Comparison of ENCODE assay signal across 15 mouse cellular contexts in the genomic region with DNA sequence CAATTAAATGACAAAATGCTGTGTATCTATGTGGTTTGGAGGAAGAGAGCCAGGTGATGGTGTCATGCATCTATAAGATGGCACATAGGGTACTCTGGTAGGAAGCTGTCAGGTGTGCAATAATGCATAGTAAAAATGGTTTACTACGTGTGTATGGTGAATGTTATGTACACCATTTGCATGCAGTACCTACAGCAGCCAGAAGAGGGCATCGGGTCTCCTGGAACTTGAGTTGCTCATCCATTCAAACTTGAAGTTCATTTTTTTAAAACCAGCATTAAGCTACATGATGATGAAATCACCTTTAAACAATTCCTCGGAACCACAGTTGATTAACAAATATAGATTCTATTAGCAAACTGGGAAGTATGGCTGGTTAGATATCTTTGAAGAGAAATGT. TPM values are rescaled to one million over a fixed set of nuclear protein-coding genes. Genes with fewer than 3 reads are reported as not detected.
DNase-seq lines count a peak whose midpoint lies in the region; ATAC-seq and TF ChIP-seq lines count a peak whose summit lies in the region.
"Had no signal": no experiment of that assay in that cellular context is flagged by ENCODE, and none has a peak within 500 bp of the region (broad histone marks: within the 10 kb centered on the region; RNA-seq: fewer than 3 reads in every experiment).

No protein-coding gene starts in this region.

- 98% methylated on average over 3 of the region's 3 CpGs for WGBS in forebrain, postnatal 0 days
- WGBS in forebrain, embryonic 12.5 days = 96% methylated on average over 3 of the region's 3 CpGs
- 74% methylated on average over 3 of the region's 3 CpGs for WGBS in liver, embryonic 14.5 days (ENCODE audit: insufficient replicate concordance)
- 89% methylated on average over 3 of the region's 3 CpGs for WGBS in liver, embryonic 11.5 days
- 80% methylated on average over 3 of the region's 3 CpGs for WGBS in liver, postnatal 0 days (ENCODE audit: insufficient replicate concordance)
- 97% methylated on average over 3 of the region's 3 CpGs for WGBS in intestine, embryonic 16.5 days

- no peaks in the 10 kb centered on the region for H3K9me3 ChIP-seq in forebrain, postnatal 0 days (ENCODE audit: low read length)
- H3K9me3 ChIP-seq in forebrain, embryonic 12.5 days = 0 out of 2 replicates have a peak, but pooled peaks cover 4% of the 10 kb centered on the region
- no peaks in the 10 kb centered on the region for H3K9me3 ChIP-seq in liver, embryonic 14.5 days (ENCODE audit: control insufficient read depth, low read length)
- no peaks in the 10 kb centered on the region for H3K9me3 ChIP-seq in liver, embryonic 11.5 days (ENCODE audit: control insufficient read depth, low read length)
- no peaks in the 10 kb centered on the region for H3K9me3 ChIP-seq in ES-E14 (ENCODE audit: control insufficient read depth, insufficient read depth, low read depth, low read length)
- peaks cover 3% of the 10 kb centered on the region; the same call in 1 of the 2 replicates for H3K9me3 ChIP-seq in liver, postnatal 0 days (ENCODE audit: low read length)
- no peaks in the 10 kb centered on the region for H3K9me3 ChIP-seq in intestine, embryonic 16.5 days (ENCODE audit: control insufficient read depth, low read length)
- H3K9me3 ChIP-seq: forebrain, embryonic 13.5 days had no signal

- H3K4me2 ChIP-seq in forebrain, postnatal 0 days (ENCODE audit: low read depth) = no peak overlapping the region
- H3K4me2 ChIP-seq in forebrain, embryonic 12.5 days = no peak overlapping the region
- H3K4me2 ChIP-seq in liver, embryonic 14.5 days (ENCODE audit: low read depth) = no peak overlapping the region
- H3K4me2 ChIP-seq in liver, embryonic 11.5 days = no peak overlapping the region
- H3K4me2 ChIP-seq in liver, postnatal 0 days (ENCODE audit: low read depth, low read length) = no peak overlapping the region
- no peak overlapping the region for H3K4me2 ChIP-seq in intestine, embryonic 16.5 days (ENCODE audit: low read depth, low read length)
- H3K4me2 ChIP-seq: embryonic facial prominence, embryonic 13.5 days; forebrain, embryonic 13.5 days; limb, embryonic 13.5 days had no signal

- no peak overlapping the region for H3K4me3 ChIP-seq in forebrain, postnatal 0 days (ENCODE audit: low read depth, low read length)
- no peak overlapping the region for H3K4me3 ChIP-seq in forebrain, embryonic 12.5 days (replicated peaks)
- no peak overlapping the region for H3K4me3 ChIP-seq in liver, embryonic 14.5 days (ENCODE audit: insufficient read depth in 1 of 2, low read depth in 2 of 2, low read length in 2 of 2)
- H3K4me3 ChIP-seq in liver, embryonic 11.5 days (ENCODE audit: low read depth, low read length) = no peak overlapping the region
- H3K4me3 ChIP-seq in ES-E14 (ENCODE audit: insufficient read depth in 1 of 2, low read depth in 1 of 2, low read length in 2 of 2, poor library complexity in 1 of 2, severe bottlenecking in 1 of 2) = no peak overlapping the region
- no peak overlapping the region for H3K4me3 ChIP-seq in liver, postnatal 0 days (ENCODE audit: low read depth, low read length)
- no peak overlapping the region for H3K4me3 ChIP-seq in intestine, embryonic 16.5 days (ENCODE audit: low read length)
- H3K4me3 ChIP-seq: embryonic facial prominence, embryonic 13.5 days; forebrain, embryonic 13.5 days; limb, embryonic 13.5 days had no signal

- TF ChIP-seq EP300 in liver, embryonic 14.5 days (IDR thresholded peaks at IDR 0.05; ENCODE audit: low read depth) = no peak
- no peak for TF ChIP-seq EP300 in liver, postnatal 0 days (IDR thresholded peaks at IDR 0.05; ENCODE audit: low read depth)

- H3K9ac ChIP-seq in forebrain, postnatal 0 days = no peak overlapping the region
- H3K9ac ChIP-seq in forebrain, embryonic 12.5 days = no peak overlapping the region
- H3K9ac ChIP-seq in liver, embryonic 14.5 days (replicated peaks) = no peak overlapping the region
- no peak overlapping the region for H3K9ac ChIP-seq in liver, embryonic 11.5 days (ENCODE audit: low read depth, low read length)
- no peak overlapping the region for H3K9ac ChIP-seq in ES-E14 (ENCODE audit: insufficient read depth, low read depth, low read length, poor library complexity, severe bottlenecking)
- H3K9ac ChIP-seq in liver, postnatal 0 days (replicated peaks) = no peak overlapping the region
- no peak overlapping the region for H3K9ac ChIP-seq in intestine, embryonic 16.5 days (ENCODE audit: low read depth, low read length)
- H3K9ac ChIP-seq: embryonic facial prominence, embryonic 13.5 days; forebrain, embryonic 13.5 days; limb, embryonic 13.5 days had no signal

- peak; percentile 51 for TF ChIP-seq CTCF in forebrain, postnatal 0 days (IDR thresholded peaks at IDR 0.05; ENCODE audit: low read depth)
- TF ChIP-seq CTCF in liver, embryonic 14.5 days (IDR thresholded peaks at IDR 0.05; ENCODE audit: low read depth) = peak; percentile 58
- peak; percentile 57 for TF ChIP-seq CTCF in liver, postnatal 0 days (IDR thresholded peaks at IDR 0.05; ENCODE audit: low read depth)

- DNase-seq in forebrain, postnatal 0 days = no peak
- DNase-seq in liver, embryonic 14.5 days (ENCODE audit: low read depth in 3 of 3, low spot score in 3 of 3) = no peak
- no peak for DNase-seq in liver, embryonic 11.5 days (ENCODE audit: low spot score)
- peak; percentile 11 for DNase-seq in ES-E14 (ENCODE audit: low read depth, low spot score)
- DNase-seq in liver, postnatal 0 days = peak; percentile 43
- no peak for DNase-seq in right cerebral cortex, adult 18-20 months
- DNase-seq: gastrocnemius, postnatal 10 days; layer of hippocampus, adult 9-11 months; right cerebral cortex, postnatal 4 days had no signal

- no peaks in the 10 kb centered on the region for H3K27me3 ChIP-seq in forebrain, postnatal 0 days (ENCODE audit: insufficient read depth, low read length)
- peaks cover 46% of the 10 kb centered on the region for H3K27me3 ChIP-seq in forebrain, embryonic 12.5 days
- H3K27me3 ChIP-seq in liver, embryonic 14.5 days (ENCODE audit: control insufficient read depth, insufficient read depth, low read length) = peaks cover under 1% of the 10 kb centered on the region
- H3K27me3 ChIP-seq in liver, embryonic 11.5 days (replicated peaks; ENCODE audit: control insufficient read depth, insufficient read depth, low read length) = peaks cover 9% of the 10 kb centered on the region
- no peaks in the 10 kb centered on the region for H3K27me3 ChIP-seq in liver, postnatal 0 days (ENCODE audit: insufficient read depth, low read length)
- no peaks in the 10 kb centered on the region for H3K27me3 ChIP-seq in intestine, embryonic 16.5 days (replicated peaks; ENCODE audit: control insufficient read depth, insufficient read depth, low read length)

- in situ Hi-C loops in ES-E14 (cut with MboI; ENCODE audit: low sequenced_read_pairs in 2 of 2, unreplicated experiment in 2 of 2) = no loop called here

- H3K27ac ChIP-seq in forebrain, postnatal 0 days (ENCODE audit: low read depth, low read length) = no peak overlapping the region
- no peak overlapping the region for H3K27ac ChIP-seq in forebrain, embryonic 12.5 days
- H3K27ac ChIP-seq in liver, embryonic 14.5 days = no peak overlapping the region
- no peak overlapping the region for H3K27ac ChIP-seq in liver, embryonic 11.5 days (ENCODE audit: low read depth, low read length)
- no peak overlapping the region for H3K27ac ChIP-seq in ES-E14 (ENCODE audit: insufficient read depth, low read depth, low read length, poor library complexity, severe bottlenecking)
- H3K27ac ChIP-seq in liver, postnatal 0 days (ENCODE audit: low read depth) = no peak overlapping the region
- no peak overlapping the region for H3K27ac ChIP-seq in intestine, embryonic 16.5 days (ENCODE audit: low read length)
- H3K27ac ChIP-seq: embryonic facial prominence, embryonic 13.5 days; forebrain, embryonic 13.5 days; limb, embryonic 13.5 days had no signal

- H3K36me3 ChIP-seq in forebrain, postnatal 0 days (ENCODE audit: insufficient read depth) = no peaks in the 10 kb centered on the region
- no peaks in the 10 kb centered on the region for H3K36me3 ChIP-seq in forebrain, embryonic 12.5 days (replicated peaks)
- H3K36me3 ChIP-seq in liver, embryonic 14.5 days (replicated peaks; ENCODE audit: control insufficient read depth, insufficient read depth, low read depth) = no peaks in the 10 kb centered on the region
- H3K36me3 ChIP-seq in liver, embryonic 11.5 days (ENCODE audit: control insufficient read depth, insufficient read depth, low read length) = no peaks in the 10 kb centered on the region
- no peaks in the 10 kb centered on the region for H3K36me3 ChIP-seq in ES-E14 (ENCODE audit: control insufficient read depth, insufficient read depth, low read length, poor library complexity, severe bottlenecking)
- H3K36me3 ChIP-seq in liver, postnatal 0 days (replicated peaks; ENCODE audit: insufficient read depth, low read length) = no peaks in the 10 kb centered on the region
- no peaks in the 10 kb centered on the region for H3K36me3 ChIP-seq in intestine, embryonic 16.5 days (ENCODE audit: control insufficient read depth, insufficient read depth, low read length)
- H3K36me3 ChIP-seq: embryonic facial prominence, embryonic 13.5 days; limb, embryonic 13.5 days had no signal

- no peak for ATAC-seq in forebrain, postnatal 0 days
- ATAC-seq in forebrain, embryonic 12.5 days (ENCODE audit: low FRiP score) = no peak
- ATAC-seq in liver, embryonic 14.5 days (ENCODE audit: insufficient read depth) = no peak
- ATAC-seq in liver, embryonic 11.5 days (replicated peaks; ENCODE audit: low FRiP score) = no peak
- no peak for ATAC-seq in liver, postnatal 0 days
- no peak for ATAC-seq in intestine, embryonic 16.5 days
- ATAC-seq: forebrain, embryonic 13.5 days; inflammation-experienced regulatory T-cells, adult 6 months had no signal

- 0 out of 2 replicates have a peak, but pooled peaks cover 3% of the 10 kb centered on the region for H3K4me1 ChIP-seq in forebrain, postnatal 0 days (ENCODE audit: insufficient read depth)
- peaks cover 28% of the 10 kb centered on the region for H3K4me1 ChIP-seq in forebrain, embryonic 12.5 days
- no peaks in the 10 kb centered on the region for H3K4me1 ChIP-seq in liver, embryonic 14.5 days (replicated peaks; ENCODE audit: control insufficient read depth in 2 of 2, insufficient read depth in 2 of 2, low read length in 1 of 2)
- H3K4me1 ChIP-seq in liver, embryonic 11.5 days (replicated peaks; ENCODE audit: control insufficient read depth, insufficient read depth, low read length) = no peaks in the 10 kb centered on the region
- H3K4me1 ChIP-seq in ES-E14 (ENCODE audit: control insufficient read depth in 2 of 2, insufficient read depth in 2 of 2, low read length in 2 of 2, poor library complexity in 1 of 2) = no peaks in the 10 kb centered on the region
- no peaks in the 10 kb centered on the region for H3K4me1 ChIP-seq in liver, postnatal 0 days (ENCODE audit: insufficient read depth)
- H3K4me1 ChIP-seq in intestine, embryonic 16.5 days (ENCODE audit: control insufficient read depth, insufficient read depth, low read length) = no peaks in the 10 kb centered on the region

RNA-seq across cellular contexts. Expression of a gene that starts 38.9 kb away (rescaled TPM):
- 1.3 and 3.5 TPM in 2 replicates for total RNA-seq in forebrain, postnatal 0 days (2014; rRNA removed)
- 0.30 and 0.39 TPM in 2 replicates for polyA plus RNA-seq in forebrain, postnatal 0 days (2015; fragmentation: Nextera tagmentation; extraction: Ambion mirVana)
- 1.6 and 2.2 TPM in 2 replicates for polyA plus RNA-seq in forebrain, embryonic 12.5 days (2016; fragmentation: Nextera tagmentation; extraction: Ambion mirVana)
- 0.38 and 0.59 TPM in 2 replicates for polyA plus RNA-seq in liver, embryonic 14.5 days (2012; rRNA removed)
- polyA plus RNA-seq in liver, embryonic 14.5 days (2014; fragmentation: Nextera tagmentation; extraction: Ambion mirVana) = 0.19 and 0.37 TPM in 2 replicates
- polyA plus RNA-seq in liver, embryonic 11.5 days (2014; fragmentation: Nextera tagmentation; extraction: Ambion mirVana) = 0.92 and 1.1 TPM in 2 replicates
- 0.63 and 0.80 TPM in 2 replicates for total RNA-seq in ES-E14 (2012; rRNA removed)
- polyA plus RNA-seq in liver, postnatal 0 days (2015; fragmentation: Nextera tagmentation; extraction: Ambion mirVana) = 0.25 and 0.39 TPM in 2 replicates
- 1.6 and 2.5 TPM in 2 replicates for polyA plus RNA-seq in intestine, embryonic 16.5 days (2015; fragmentation: Nextera tagmentation; extraction: Ambion mirVana)

RNA-seq across cellular contexts. Expression of a gene that starts 48.1 kb away (rescaled TPM):
- total RNA-seq in forebrain, postnatal 0 days (2014; rRNA removed) = 2.4 and 4.2 TPM in 2 replicates
- 2.6 and 2.7 TPM in 2 replicates for polyA plus RNA-seq in forebrain, postnatal 0 days (2015; fragmentation: Nextera tagmentation; extraction: Ambion mirVana)
- 3.8 and 4.2 TPM in 2 replicates for polyA plus RNA-seq in forebrain, embryonic 12.5 days (2016; fragmentation: Nextera tagmentation; extraction: Ambion mirVana)
- polyA plus RNA-seq in liver, embryonic 14.5 days (2012; rRNA removed) = 5.4 and 8.6 TPM in 2 replicates
- polyA plus RNA-seq in liver, embryonic 14.5 days (2014; fragmentation: Nextera tagmentation; extraction: Ambion mirVana) = 15.2 and 15.9 TPM in 2 replicates
- 13.4 and 14.3 TPM in 2 replicates for polyA plus RNA-seq in liver, embryonic 11.5 days (2014; fragmentation: Nextera tagmentation; extraction: Ambion mirVana)
- total RNA-seq in ES-E14 (2012; rRNA removed) = not detected in 2 replicates
- 20.2 and 21.2 TPM in 2 replicates for polyA plus RNA-seq in liver, postnatal 0 days (2015; fragmentation: Nextera tagmentation; extraction: Ambion mirVana)
- polyA plus RNA-seq in intestine, embryonic 16.5 days (2015; fragmentation: Nextera tagmentation; extraction: Ambion mirVana) = 27.4 and 35.2 TPM in 2 replicates

Comparison
In these comparisons a context has a peak if more than half of its experiments do, and no peak if none do; other contexts are left out.
1. DNase-seq: peak in ES-E14 (single experiment) and liver, postnatal 0 days (single experiment); none in forebrain, postnatal 0 days (single experiment), liver, embryonic 14.5 days (0 of 3), liver, embryonic 11.5 days (single experiment) and right cerebral cortex, adult 18-20 months (single experiment).
2. Peak in every context shown above with its lines, with median percentiles within 50 percentile points of each other: CTCF ChIP-seq.